Mouse (Mus musculus): ENCODE measurements around the gene Usp48. TPM values are rescaled to one million over a fixed set of nuclear protein-coding genes. Genes with fewer than 3 reads are reported as not detected.

The Usp48 gene
- polyA plus RNA-seq, 1 experiment from 2014 or later = 69.2 TPM

- H3K36me3 ChIP-seq = peaks cover 92% of the 10 kb centered on the region
- H3K9ac ChIP-seq = no peak overlapping the region
- H3K4me1 ChIP-seq (replicated peaks) = no peaks in the 10 kb centered on the region
- H3K9me3 ChIP-seq = no peaks in the 10 kb centered on the region
- H3K27me3 ChIP-seq = no peaks in the 10 kb centered on the region
- H3K27ac ChIP-seq (replicated peaks) = no peak overlapping the region
- no peak overlapping the region for H3K4me3 ChIP-seq
- no peak overlapping the region for H3K4me2 ChIP-seq
- WGBS = 91% methylated on average over 5 of the region's 5 CpGs
- ATAC-seq (ENCODE audit: low read depth) = no peak
These were observed 57.4 kb downstream of the Usp48 start for GRCm38 (mm10) chr4:137650912-137651311.

GRCm38 (mm10) chr4:137652835-137653346 lies 59.3 kb downstream of the Usp48 start:
- H3K36me3 ChIP-seq = peaks cover 97% of the 10 kb centered on the region
- H3K9ac ChIP-seq = no peak overlapping the region
- H3K4me3 ChIP-seq = no peak overlapping the region
- H3K27ac ChIP-seq (replicated peaks) = no peak overlapping the region
- ATAC-seq (ENCODE audit: low read depth) = no peak
- 98% methylated on average over 5 of the region's 5 CpGs for WGBS
- H3K9me3 ChIP-seq = no peaks in the 10 kb centered on the region
- H3K4me2 ChIP-seq = no peak overlapping the region
- no peaks in the 10 kb centered on the region for H3K4me1 ChIP-seq (replicated peaks)
- H3K27me3 ChIP-seq = no peaks in the 10 kb centered on the region

GRCm38 (mm10) chr4:137655241-137656031 lies 61.9 kb downstream of the Usp48 start:
- Histone ChIP-seq H3K4me3 (no peak overlapping the region), H3K4me1 (replicated peaks) (peaks cover 4% of the 10 kb centered on the region), H3K36me3 (peaks cover 75% of the 10 kb centered on the region), H3K4me2 (no peak overlapping the region), H3K9ac (no peak overlapping the region), H3K27ac (replicated peaks) (no peak overlapping the region), H3K27me3 (no peaks in the 10 kb centered on the region), H3K9me3 (no peaks in the 10 kb centered on the region)
- WGBS = 73% methylated on average over 18 of the region's 18 CpGs
- no peak for ATAC-seq (ENCODE audit: low read depth)

- no peak overlapping the region for H3K9ac ChIP-seq
- H3K4me3 ChIP-seq = no peak overlapping the region
- H3K4me2 ChIP-seq = no peak overlapping the region
- 85% methylated on average over 8 of the region's 8 CpGs for WGBS
- no peak for ATAC-seq (ENCODE audit: low read depth)
- H3K4me1 ChIP-seq (replicated peaks) = peaks cover 16% of the 10 kb centered on the region
- peaks cover 54% of the 10 kb centered on the region for H3K36me3 ChIP-seq
- no peaks in the 10 kb centered on the region for H3K9me3 ChIP-seq
- no peak overlapping the region for H3K27ac ChIP-seq (replicated peaks)
- no peaks in the 10 kb centered on the region; the same call in 1 of the 2 replicates for H3K27me3 ChIP-seq
These were observed 64.1 kb downstream of the Usp48 start for GRCm38 (mm10) chr4:137657674-137658073.

- H3K36me3 ChIP-seq = peaks cover 36% of the 10 kb centered on the region
- no peak overlapping the region for H3K4me3 ChIP-seq
- H3K27ac ChIP-seq (replicated peaks) = no peak overlapping the region
- peaks cover 25% of the 10 kb centered on the region for H3K4me1 ChIP-seq (replicated peaks)
- H3K9me3 ChIP-seq = no peaks in the 10 kb centered on the region
- H3K9ac ChIP-seq = no peak overlapping the region
- ATAC-seq (ENCODE audit: low read depth) = no peak
- 65% methylated on average over 4 of the region's 4 CpGs for WGBS
- peaks cover 14% of the 10 kb centered on the region for H3K27me3 ChIP-seq
- no peak overlapping the region for H3K4me2 ChIP-seq
These were observed 66.0 kb downstream of the Usp48 start for GRCm38 (mm10) chr4:137659541-137659940.

- H3K4me1 ChIP-seq (replicated peaks) = peaks cover 33% of the 10 kb centered on the region
- no peak overlapping the region for H3K4me2 ChIP-seq
- no peak overlapping the region for H3K9ac ChIP-seq
- H3K4me3 ChIP-seq = no peak overlapping the region
- no peak for ATAC-seq (ENCODE audit: low read depth)
- no peak overlapping the region for H3K27ac ChIP-seq (replicated peaks)
- 66% methylated on average over 10 of the region's 10 CpGs for WGBS
- H3K9me3 ChIP-seq = no peaks in the 10 kb centered on the region
- H3K36me3 ChIP-seq = peaks cover 27% of the 10 kb centered on the region
- H3K27me3 ChIP-seq = peaks cover 16% of the 10 kb centered on the region
These were observed 67.0 kb downstream of the Usp48 start for GRCm38 (mm10) chr4:137660364-137661077.

- 61% methylated on average over 2 of the region's 2 CpGs for WGBS
- H3K27ac ChIP-seq (replicated peaks) = no peak overlapping the region; the same call in 1 of the 2 replicates
These were observed 67.5 kb downstream of the Usp48 start for GRCm38 (mm10) chr4:137661078-137661450.

GRCm38 (mm10) chr4:137661547-137661946 lies 68.0 kb downstream of the Usp48 start:
- Histone ChIP-seq H3K4me2 (no peak overlapping the region), H3K27me3 (peaks cover 22% of the 10 kb centered on the region), H3K9ac (no peak overlapping the region), H3K4me1 (replicated peaks) (peaks cover 38% of the 10 kb centered on the region), H3K27ac (replicated peaks) (peak overlapping the region; percentile 40), H3K9me3 (no peaks in the 10 kb centered on the region), H3K36me3 (peaks cover 16% of the 10 kb centered on the region), H3K4me3 (no peak overlapping the region)
- no peak for ATAC-seq (ENCODE audit: low read depth)
- WGBS = 68% methylated on average over 6 of the region's 6 CpGs

More at GRCm38 (mm10) chr4:137661078-137661450, 67.5 kb downstream of the Usp48 start:
- peaks cover 21% of the 10 kb centered on the region for H3K36me3 ChIP-seq
- no peaks in the 10 kb centered on the region for H3K9me3 ChIP-seq
- no peak for ATAC-seq (ENCODE audit: low read depth)
- peaks cover 21% of the 10 kb centered on the region for H3K27me3 ChIP-seq
- H3K4me3 ChIP-seq = no peak overlapping the region
- H3K9ac ChIP-seq = no peak overlapping the region
- H3K4me2 ChIP-seq = no peak overlapping the region
- peaks cover 34% of the 10 kb centered on the region for H3K4me1 ChIP-seq (replicated peaks)

- H3K4me2 ChIP-seq = no peak overlapping the region
- no peak overlapping the region for H3K9ac ChIP-seq
- no peak overlapping the region for H3K4me3 ChIP-seq
- peaks cover 53% of the 10 kb centered on the region for H3K4me1 ChIP-seq (replicated peaks)
- WGBS = 82% methylated on average over 4 of the region's 4 CpGs
- no peak for ATAC-seq (ENCODE audit: low read depth)
- H3K27ac ChIP-seq (replicated peaks) = no peak overlapping the region
- no peaks in the 10 kb centered on the region for H3K36me3 ChIP-seq
- H3K27me3 ChIP-seq = peaks cover 22% of the 10 kb centered on the region
- H3K9me3 ChIP-seq = no peaks in the 10 kb centered on the region
These were observed 69.9 kb downstream of the Usp48 start for GRCm38 (mm10) chr4:137663491-137663890.

- peaks cover 22% of the 10 kb centered on the region for H3K27me3 ChIP-seq
- WGBS = under 1% methylated on average over 44 of the region's 44 CpGs
- H3K9ac ChIP-seq = peak within 1 kb of the TSS; percentile 79
- peak within 1 kb of the TSS; percentile 72 for H3K4me2 ChIP-seq
- H3K4me3 ChIP-seq = peak within 1 kb of the TSS; percentile 56
- H3K9me3 ChIP-seq = no peaks in the 10 kb centered on the region
- ATAC-seq (ENCODE audit: low read depth) = peak; percentile 67
- H3K4me1 ChIP-seq (replicated peaks) = peaks cover 53% of the 10 kb centered on the region
- no peaks in the 10 kb centered on the region for H3K36me3 ChIP-seq
- 0 out of 2 replicates have a peak within 1 kb of the TSS, but pooled peaks have one; percentile 34 for H3K27ac ChIP-seq (replicated peaks)
These were observed 71.0 kb downstream of the Usp48 start, which contains the start of gene Rap1gap for GRCm38 (mm10) chr4:137664433-137664979. Gene Rap1gap, plus strand, starts transcription at chr4:137664726.

- Histone ChIP-seq H3K27ac (replicated peaks) (0 out of 2 replicates have a peak overlapping the region, but pooled peaks have one; percentile 34), H3K4me2 (peak overlapping the region; percentile 72), H3K36me3 (no peaks in the 10 kb centered on the region), H3K27me3 (peaks cover 22% of the 10 kb centered on the region), H3K4me1 (replicated peaks) (peaks cover 53% of the 10 kb centered on the region), H3K9ac (peak overlapping the region; percentile 79), H3K9me3 (no peaks in the 10 kb centered on the region), H3K4me3 (peak overlapping the region; percentile 56)
- ATAC-seq (ENCODE audit: low read depth) = peak; percentile 62; the same call in 1 of the 2 replicates
- 8% methylated on average over 15 of the region's 15 CpGs for WGBS
These were observed 71.6 kb downstream of the Usp48 start for GRCm38 (mm10) chr4:137664980-137665675.

Measured in neural tube, embryonic 13.5 days (tissue).